Mouse (Mus musculus) forebrain, postnatal 0 days (tissue): ENCODE data around the gene Fggy. TPM values are rescaled to one million over a fixed set of nuclear protein-coding genes. Genes with fewer than 3 reads are reported as not detected.
A peak's percentile ranks its signal among the peaks of the same experiment; 100 is the strongest.

Source experiments
- ATAC-seq: fragments of 200-750 bp; cut with Nextera tagmentation; 2 replicates; pipeline ENCODE4 v1.8.0; 2017; ENCODE audit warnings: mild to moderate bottlenecking, moderate library complexity
- DNase-seq: peaks from one replicate; pipeline ENCODE4 v3.0.0-alpha.2; 2015
- H3K27ac ChIP-seq: fragments of 300-500 bp; sonication (generic); 2 replicates; pipeline ENCODE4 v1.5.1; 2014; ENCODE audit warnings: low read depth, mild to moderate bottlenecking, antibody characterized with exemption, low read length, moderate library complexity, mixed read lengths
- H3K27me3 ChIP-seq: fragments of 300-500 bp; sonication (generic); 2 replicates; pipeline ENCODE4 v1.6.1; 2014; ENCODE audit warnings: mild to moderate bottlenecking, low read length, mixed read lengths; ENCODE audit not compliant: insufficient read depth
- H3K36me3 ChIP-seq: fragments of 300-500 bp; sonication (generic); 2 replicates; pipeline ENCODE4 v1.6.1; 2014; ENCODE audit warnings: mild to moderate bottlenecking, moderate library complexity; ENCODE audit not compliant: insufficient read depth
- H3K4me1 ChIP-seq: fragments of 300-500 bp; sonication (generic); 2 replicates; pipeline ENCODE4 v1.6.1; 2014; ENCODE audit warnings: antibody characterized with exemption; ENCODE audit not compliant: insufficient read depth
- H3K4me2 ChIP-seq: fragments of 300-500 bp; sonication (generic); 2 replicates; pipeline ENCODE4 v1.6.1; 2014; ENCODE audit warnings: low read depth, mild to moderate bottlenecking, moderate library complexity
- H3K4me3 ChIP-seq: fragments of 300-500 bp; sonication (generic); 2 replicates; pipeline ENCODE4 v1.5.1; 2014; ENCODE audit warnings: low read depth, low read length, mixed read lengths
- H3K9ac ChIP-seq: fragments of 300-500 bp; sonication (generic); 2 replicates; pipeline ENCODE4 v1.6.1; 2014; ENCODE audit warnings: mild to moderate bottlenecking
- H3K9me3 ChIP-seq: fragments of 300-500 bp; sonication (generic); 2 replicates; pipeline ENCODE4 v1.6.1; 2016; ENCODE audit warnings: low read length
- CTCF ChIP-seq: sonication (generic); IDR thresholded peaks from 2 replicates; pipeline ENCODE4 v1.5.1; 2016; ENCODE audit warnings: antibody characterized with exemption, control low read depth, low read depth
- WGBS: fragments of 180-500 bp; shearing (Covaris S2); extraction: QIAGEN DNeasy Blood & Tissue Kit; methylation state at CpG from one replicate; pipeline ENCODE4 v1.1.7; 2014; 5-methylcytosine and 5-hydroxymethylcytosine counted together
- polyA plus RNA-seq: library from polyadenylated mRNA; unstranded; fragments of >200 nt; fragmentation: Nextera tagmentation; extraction: Ambion mirVana; gene quantifications from 2 replicates; pipeline ENCODE4 v1.2.1, GENCODE M21; 2015
- total RNA-seq: library from RNA; depleted of rRNA; stranded (reverse); fragments of >200 nt; gene quantifications from 2 replicates; pipeline ENCODE4 v1.2.3, GENCODE M21; 2014

The Fggy gene
- total and polyA plus RNA-seq, 2 experiments from 2014 or later = 4.8 to 4.9 TPM

GRCm38 (mm10) chr4:95899926-95900712, 342.8 kb downstream of the Fggy start:
- no peak for DNase-seq
- H3K9ac ChIP-seq = no peak overlapping the region
- H3K4me1 ChIP-seq = no peaks in the 10 kb centered on the region
- H3K27me3 ChIP-seq = no peaks in the 10 kb centered on the region
- H3K9me3 ChIP-seq = no peaks in the 10 kb centered on the region
- no peak for TF ChIP-seq CTCF
- no peak overlapping the region for H3K4me2 ChIP-seq
- no peak for ATAC-seq
- no peak overlapping the region for H3K27ac ChIP-seq
- whole genome bisulfite sequencing = 39% methylated on average over 4 of the region's 4 CpGs
- H3K4me3 ChIP-seq = no peak overlapping the region
- H3K36me3 ChIP-seq = no peaks in the 10 kb centered on the region

GRCm38 (mm10) chr4:95900815-95901214, 343.5 kb downstream of the Fggy start:
- no peak for TF ChIP-seq CTCF
- DNase-seq (no peak), ATAC-seq (no peak)
- no peak overlapping the region for H3K27ac ChIP-seq
- no peak overlapping the region for H3K4me3 ChIP-seq
- H3K4me1 ChIP-seq = no peaks in the 10 kb centered on the region
- no peaks in the 10 kb centered on the region for H3K27me3 ChIP-seq
- H3K9ac ChIP-seq = no peak overlapping the region
- H3K9me3 ChIP-seq = no peaks in the 10 kb centered on the region
- H3K4me2 ChIP-seq = no peak overlapping the region
- 65% methylated on average over 1 of the region's 1 CpGs for WGBS
- no peaks in the 10 kb centered on the region for H3K36me3 ChIP-seq

- Histone ChIP-seq H3K4me3 (no peak overlapping the region), H3K4me2 (no peak overlapping the region), H3K36me3 (no peaks in the 10 kb centered on the region), H3K9ac (no peak overlapping the region), H3K4me1 (no peaks in the 10 kb centered on the region), H3K27me3 (no peaks in the 10 kb centered on the region), H3K9me3 (no peaks in the 10 kb centered on the region), H3K27ac (no peak overlapping the region)
- ATAC-seq = no peak
- no peak for TF ChIP-seq CTCF
- DNase-seq = no peak
Measured at GRCm38 (mm10) chr4:95906141-95906540, 348.8 kb downstream of the Fggy start.

GRCm38 (mm10) chr4:95909689-95910654, 352.7 kb downstream of the Fggy start:
- H3K9me3 ChIP-seq = no peaks in the 10 kb centered on the region
- H3K4me3 ChIP-seq = no peak overlapping the region
- no peak overlapping the region for H3K27ac ChIP-seq
- no peak overlapping the region for H3K4me2 ChIP-seq
- no peaks in the 10 kb centered on the region for H3K27me3 ChIP-seq
- TF ChIP-seq CTCF = no peak
- no peaks in the 10 kb centered on the region for H3K36me3 ChIP-seq
- no peaks in the 10 kb centered on the region for H3K4me1 ChIP-seq
- no peak overlapping the region for H3K9ac ChIP-seq
- DNase-seq = no peak
- ATAC-seq = no peak
- 93% methylated on average over 2 of the region's 2 CpGs for WGBS

GRCm38 (mm10) chr4:95913026-95913425, 355.7 kb downstream of the Fggy start:
- H3K4me1 ChIP-seq = peaks cover 9% of the 10 kb centered on the region; the same call in 1 of the 2 replicates
- H3K36me3 ChIP-seq = no peaks in the 10 kb centered on the region
- ATAC-seq (no peak), DNase-seq (no peak)
- 84% methylated on average over 1 of the region's 1 CpGs for WGBS
- H3K27me3 ChIP-seq = no peaks in the 10 kb centered on the region
- no peak overlapping the region for H3K4me2 ChIP-seq
- H3K9ac ChIP-seq = no peak overlapping the region
- H3K4me3 ChIP-seq = no peak overlapping the region
- H3K9me3 ChIP-seq = no peaks in the 10 kb centered on the region
- no peak for TF ChIP-seq CTCF
- no peak overlapping the region for H3K27ac ChIP-seq

GRCm38 (mm10) chr4:95915628-95916579, 358.6 kb downstream of the Fggy start:
- Histone ChIP-seq H3K36me3 (no peaks in the 10 kb centered on the region), H3K4me3 (no peak overlapping the region), H3K4me1 (peaks cover 9% of the 10 kb centered on the region; the same call in 1 of the 2 replicates), H3K9me3 (no peaks in the 10 kb centered on the region), H3K4me2 (no peak overlapping the region), H3K9ac (no peak overlapping the region), H3K27ac (no peak overlapping the region), H3K27me3 (no peaks in the 10 kb centered on the region)
- ATAC-seq (peak; percentile 65), DNase-seq (no peak)
- no peak for TF ChIP-seq CTCF
- WGBS = 41% methylated on average over 8 of the region's 8 CpGs
